Mouse (Mus musculus) heart, postnatal 0 days (tissue): Measurements from ENCODE around the gene Trub2. TPM values are rescaled to one million over a fixed set of nuclear protein-coding genes. Genes with fewer than 3 reads are reported as not detected.

Experiments
- ATAC-seq: fragments of 200-750 bp; cut with Nextera tagmentation; 2 replicates; pipeline ENCODE4 v1.8.0; 2017; ENCODE audit warnings: low read depth, moderate number of reproducible peaks, moderate library complexity; ENCODE audit not compliant: insufficient read depth
- DNase-seq: peaks from one replicate; pipeline ENCODE4 v3.0.0-alpha.2; 2016; ENCODE audit warnings: low spot score
- H3K27ac ChIP-seq: fragments of 300-500 bp; sonication (generic); 2 replicates; pipeline ENCODE4 v1.5.1; 2014; ENCODE audit warnings: low read depth, mild to moderate bottlenecking
- H3K27me3 ChIP-seq: fragments of 300-500 bp; sonication (generic); 2 replicates; pipeline ENCODE4 v1.6.1; 2014; ENCODE audit warnings: low read length, mixed read lengths; ENCODE audit not compliant: control insufficient read depth, insufficient read depth
- H3K36me3 ChIP-seq: fragments of 300-500 bp; sonication (generic); replicated peaks from 2 replicates; pipeline ENCODE4 v1.6.1; 2014; ENCODE audit warnings: low read length, mixed read lengths; ENCODE audit not compliant: control insufficient read depth, insufficient read depth
- H3K4me1 ChIP-seq: fragments of 300-500 bp; sonication (generic); 2 replicates; pipeline ENCODE4 v1.6.1; 2014; ENCODE audit warnings: antibody characterized with exemption; ENCODE audit not compliant: control insufficient read depth, insufficient read depth
- H3K4me2 ChIP-seq: fragments of 300-500 bp; sonication (generic); 2 replicates; pipeline ENCODE4 v1.6.1; 2014; ENCODE audit warnings: low read depth, mild to moderate bottlenecking, low read length, moderate library complexity
- H3K4me3 ChIP-seq: fragments of 300-500 bp; sonication (generic); 2 replicates; pipeline ENCODE4 v1.5.1; 2014; ENCODE audit warnings: low read depth, low read length
- H3K9ac ChIP-seq: fragments of 300-500 bp; sonication (generic); replicated peaks from 2 replicates; pipeline ENCODE4 v1.6.1; 2014; ENCODE audit warnings: low read depth, low read length, mixed read lengths
- H3K9me3 ChIP-seq: fragments of 300-500 bp; sonication (generic); replicated peaks from 2 replicates; pipeline ENCODE4 v1.6.1; 2016; ENCODE audit warnings: low read length; ENCODE audit not compliant: control insufficient read depth
- CTCF ChIP-seq: IDR thresholded peaks from 2 replicates; pipeline ENCODE4 v1.5.1; 2016; ENCODE audit warnings: antibody characterized with exemption, control low read depth, low read depth
- EP300 ChIP-seq: IDR thresholded peaks from 2 replicates; pipeline ENCODE4 v1.6.1; 2016; ENCODE audit warnings: antibody characterized with exemption, low read depth
- WGBS: fragments of 180-500 bp; shearing (Covaris S2); extraction: QIAGEN DNeasy Blood & Tissue Kit; methylation state at CpG from one replicate; pipeline ENCODE4 v1.1.7; 2014; 5-methylcytosine and 5-hydroxymethylcytosine counted together
- polyA plus RNA-seq: library from polyadenylated mRNA; unstranded; fragments of >200 nt; fragmentation: Nextera tagmentation; extraction: Ambion mirVana; gene quantifications from 2 replicates; pipeline ENCODE4 v1.2.1, GENCODE M21; 2015
- total RNA-seq: library from RNA; depleted of rRNA; stranded (reverse); fragments of >200 nt; gene quantifications from 2 replicates; pipeline ENCODE4 v1.2.3, GENCODE M21; 2014; ENCODE audit warnings: low replicate concordance

Gene Trub2
- total and polyA plus RNA-seq, 2 experiments from 2014 or later = 20.2 to 42.6 TPM

GRCm38 (mm10) chr2:29731545-29731944 is 56.8 kb downstream of the Trub2 start:
- no peak for DNase-seq
- no peak overlapping the region for H3K4me2 ChIP-seq
- H3K4me3 ChIP-seq = no peak overlapping the region
- no peaks in the 10 kb centered on the region for H3K27me3 ChIP-seq
- peaks cover 68% of the 10 kb centered on the region for H3K36me3 ChIP-seq
- TF ChIP-seq CTCF (peak; percentile 63), EP300 (no peak)
- WGBS = 55% methylated on average over 3 of the region's 3 CpGs
- ATAC-seq = no peak
- no peak overlapping the region for H3K27ac ChIP-seq
- no peak overlapping the region for H3K9ac ChIP-seq
- H3K4me1 ChIP-seq = no peaks in the 10 kb centered on the region
- H3K9me3 ChIP-seq = no peaks in the 10 kb centered on the region

- Histone ChIP-seq H3K4me3 (no peak overlapping the region), H3K36me3 (peaks cover 74% of the 10 kb centered on the region), H3K9me3 (no peaks in the 10 kb centered on the region), H3K9ac (no peak overlapping the region), H3K27me3 (no peaks in the 10 kb centered on the region), H3K4me1 (no peaks in the 10 kb centered on the region), H3K27ac (no peak overlapping the region), H3K4me2 (no peak overlapping the region)
- no peak for ATAC-seq
- DNase-seq = no peak
- WGBS = 50% methylated on average over 2 of the region's 2 CpGs
- TF ChIP-seq EP300 (no peak), CTCF (no peak)
These were observed 58.8 kb downstream of the Trub2 start for GRCm38 (mm10) chr2:29729500-29729899.

GRCm38 (mm10) chr2:29724664-29725365 is 63.5 kb downstream of the Trub2 start:
- 58% methylated on average over 5 of the region's 5 CpGs for WGBS
- H3K4me1 ChIP-seq = no peaks in the 10 kb centered on the region
- no peak for TF ChIP-seq EP300
- TF ChIP-seq CTCF = no peak
- no peaks in the 10 kb centered on the region for H3K27me3 ChIP-seq
- H3K9me3 ChIP-seq = no peaks in the 10 kb centered on the region
- DNase-seq (no peak), ATAC-seq (no peak)
- no peak overlapping the region for H3K4me3 ChIP-seq
- no peak overlapping the region for H3K9ac ChIP-seq
- peaks cover 83% of the 10 kb centered on the region for H3K36me3 ChIP-seq
- no peak overlapping the region for H3K27ac ChIP-seq
- H3K4me2 ChIP-seq = no peak overlapping the region

- H3K4me3 ChIP-seq = no peak overlapping the region
- TF ChIP-seq CTCF (no peak), EP300 (no peak)
- H3K9ac ChIP-seq = no peak overlapping the region
- ATAC-seq (no peak), DNase-seq (no peak)
- no peaks in the 10 kb centered on the region for H3K27me3 ChIP-seq
- H3K4me1 ChIP-seq = no peaks in the 10 kb centered on the region
- H3K4me2 ChIP-seq = no peak overlapping the region
- H3K36me3 ChIP-seq = peaks cover 80% of the 10 kb centered on the region
- WGBS = 63% methylated on average over 3 of the region's 3 CpGs
- H3K9me3 ChIP-seq = no peaks in the 10 kb centered on the region
- H3K27ac ChIP-seq = no peak overlapping the region
These were observed 65.2 kb downstream of the Trub2 start for GRCm38 (mm10) chr2:29723132-29723531.

GRCm38 (mm10) chr2:29718581-29718980 is 69.7 kb downstream of the Trub2 start:
- peaks cover 25% of the 10 kb centered on the region for H3K4me1 ChIP-seq
- H3K27me3 ChIP-seq = no peaks in the 10 kb centered on the region
- DNase-seq = no peak
- H3K36me3 ChIP-seq = peaks cover 57% of the 10 kb centered on the region
- no peak for TF ChIP-seq CTCF
- TF ChIP-seq EP300 = no peak
- ATAC-seq = no peak
- H3K4me2 ChIP-seq = no peak overlapping the region
- WGBS = 64% methylated on average over 5 of the region's 5 CpGs
- no peaks in the 10 kb centered on the region for H3K9me3 ChIP-seq
- H3K27ac ChIP-seq = no peak overlapping the region
- H3K4me3 ChIP-seq = no peak overlapping the region
- no peak overlapping the region for H3K9ac ChIP-seq

- Histone ChIP-seq H3K9ac (no peak overlapping the region), H3K27ac (peak overlapping the region; percentile 82), H3K4me1 (peaks cover 30% of the 10 kb centered on the region), H3K4me3 (no peak overlapping the region), H3K9me3 (no peaks in the 10 kb centered on the region), H3K36me3 (peaks cover 49% of the 10 kb centered on the region), H3K4me2 (0 out of 2 replicates have a peak overlapping the region, but pooled peaks have one; percentile 3), H3K27me3 (no peaks in the 10 kb centered on the region)
- WGBS = 9% methylated on average over 6 of the region's 6 CpGs
- no peak for TF ChIP-seq CTCF
- TF ChIP-seq EP300 = no peak
- DNase-seq (peak; percentile 87), ATAC-seq (peak; percentile 95)
These were observed 71.6 kb downstream of the Trub2 start for GRCm38 (mm10) chr2:29716691-29717090.
